Mouse (Mus musculus) small intestine, adult 2 months (tissue): ENCODE measurements around the gene Vps25.

Experiments used
- CTCF ChIP-seq: fragments of 200-500 bp; IDR thresholded peaks from 2 replicates; pipeline ENCODE4 v1.5.1; 2012; ENCODE audit warnings: low read depth, mild to moderate bottlenecking, control low read depth, inconsistent platforms, low read length, moderate library complexity, mixed read lengths; ENCODE audit not compliant: insufficient replicate concordance, insufficient read length; ENCODE audit errors: extremely low read depth
- POLR2A ChIP-seq: fragments of 200-500 bp; IDR thresholded peaks from 2 replicates; pipeline ENCODE4 v1.6.1; 2012; ENCODE audit warnings: low read depth, mild to moderate bottlenecking, control low read depth, inconsistent platforms, low read length, moderate library complexity

DNA sequence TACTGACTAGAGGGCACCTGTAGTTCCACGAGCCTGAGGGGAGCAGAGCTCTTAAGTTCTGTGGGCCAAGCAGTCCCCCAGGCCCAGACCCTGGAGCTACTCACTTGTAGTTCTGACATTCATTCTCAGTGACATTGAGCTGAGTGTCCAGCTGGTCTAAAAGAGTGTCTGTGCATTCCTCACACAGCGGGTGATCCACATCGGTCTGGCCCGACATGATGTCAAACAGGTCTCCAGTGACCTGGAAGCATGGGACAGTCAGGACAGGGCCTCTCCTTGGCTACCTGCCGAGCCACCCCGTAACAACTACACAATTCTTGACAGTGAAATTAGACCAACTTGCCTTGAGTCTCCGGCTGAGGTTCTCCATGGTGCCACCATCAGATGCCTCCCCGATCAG lies 41.7 kb downstream of the Vps25 start:
- TF ChIP-seq POLR2A, result no peak
- TF ChIP-seq CTCF, result no peak
